Mouse (Mus musculus) stomach, postnatal 0 days (tissue): ENCODE results near the gene Plxna2.

Experiments used
- CTCF ChIP-seq: IDR thresholded peaks from 2 replicates; pipeline ENCODE4 v1.5.1; 2016; ENCODE audit warnings: antibody characterized with exemption, low read depth, mild to moderate bottlenecking, moderate library complexity
- EP300 ChIP-seq: optimal IDR thresholded peaks from 2 replicates; pipeline ENCODE3; 2016; ENCODE audit warnings: antibody characterized with exemption

DNA sequence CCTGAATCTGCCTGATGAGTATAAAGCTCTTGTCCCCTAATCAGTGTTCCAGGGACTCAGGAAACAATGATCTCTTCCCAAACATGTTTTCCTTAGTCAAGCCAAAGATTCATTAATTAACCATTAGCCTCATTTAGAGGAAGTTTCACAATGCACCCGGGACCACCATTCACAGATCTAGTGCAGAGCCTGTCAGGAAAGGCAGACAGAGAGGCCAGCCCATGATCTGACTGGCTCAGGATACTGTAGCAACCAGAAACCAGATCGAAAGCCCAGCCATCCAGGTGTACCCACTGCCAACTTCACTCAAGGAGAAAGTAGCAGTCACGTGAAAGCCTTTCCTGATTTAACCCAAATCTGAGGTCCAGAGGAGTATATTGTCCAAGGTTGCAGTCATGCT, 44.1 kb upstream of the Plxna2 start:
- no peak for TF ChIP-seq CTCF
- TF ChIP-seq EP300 = no peak
